Mouse (Mus musculus) thymus, adult 18-20 months (tissue): Measurements from ENCODE around the gene C1ql1.
"Not testable (repeated sequence)": the region's sequence is repeated elsewhere in the genome, so short reads cannot be mapped to it uniquely, and the experiment has no call there.

Experiments
- DNase-seq, 2 experiments: peaks; one replicate each; pipeline ENCODE4 v3.0.0; 2022; ENCODE audit warnings: mixed read lengths in 2 of 2

Gene C1ql1

DNA sequence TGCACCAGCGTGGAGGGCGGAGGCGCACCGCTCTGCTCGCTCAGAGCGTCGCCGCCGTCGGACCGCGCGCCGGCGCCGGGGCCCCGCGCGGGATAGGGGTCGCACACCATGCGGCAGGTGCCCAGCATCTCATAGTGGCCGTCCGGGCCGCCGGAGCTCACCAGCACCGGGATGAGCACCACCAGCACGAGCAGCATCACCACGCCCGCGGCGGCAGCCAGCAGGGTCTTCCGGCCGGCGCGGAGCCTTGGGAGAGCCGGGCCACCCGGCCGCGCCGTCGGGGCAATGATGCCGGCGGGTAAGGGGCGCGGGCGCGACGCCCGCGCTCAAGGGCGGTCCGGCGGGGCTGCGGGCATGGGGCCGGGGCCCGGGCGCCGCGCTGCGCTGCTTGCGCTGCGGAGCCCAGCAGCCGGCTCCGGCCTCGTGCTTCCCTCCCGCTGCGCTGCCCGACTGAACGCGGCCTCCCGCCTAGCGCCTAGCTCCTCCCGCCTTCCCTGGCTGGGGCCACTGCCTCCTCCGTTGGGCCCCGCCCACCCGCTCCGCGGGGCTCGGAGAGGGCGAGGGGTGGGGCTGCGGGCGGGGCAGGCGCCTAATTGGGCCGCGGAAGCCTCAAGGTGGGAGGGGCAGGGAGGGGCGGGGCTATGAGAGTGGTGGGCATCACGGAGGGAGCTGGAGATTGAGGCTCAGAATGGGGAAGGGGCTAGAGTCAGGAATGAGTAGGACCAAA, at the start of gene C1ql1:
C1ql1 (minus strand) TSS at position 424 of the 727 bp plus-strand sequence.
- peak; percentile 63 to 65 for DNase-seq

DNA sequence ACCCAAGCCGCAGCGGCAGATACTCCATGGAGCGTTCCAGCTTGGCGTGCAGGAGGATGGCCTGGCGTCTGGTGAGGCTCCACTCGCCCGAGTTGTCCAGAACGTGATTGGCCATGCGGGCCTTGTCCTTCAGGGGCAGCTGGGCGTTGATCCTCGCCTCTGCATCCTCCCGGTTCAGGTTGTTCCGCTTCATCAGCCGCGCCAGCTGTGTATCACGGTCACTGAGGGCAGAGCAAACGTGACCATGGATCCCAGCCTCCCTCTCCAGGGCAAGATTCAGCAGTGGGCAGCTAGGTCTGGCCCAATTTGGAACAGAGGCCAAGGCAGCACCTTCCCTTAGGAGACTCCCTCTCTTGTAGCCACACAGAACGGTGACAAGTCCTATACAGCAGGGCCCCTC, 48.5 kb upstream of the C1ql1 start:
- no peak for DNase-seq

DNA sequence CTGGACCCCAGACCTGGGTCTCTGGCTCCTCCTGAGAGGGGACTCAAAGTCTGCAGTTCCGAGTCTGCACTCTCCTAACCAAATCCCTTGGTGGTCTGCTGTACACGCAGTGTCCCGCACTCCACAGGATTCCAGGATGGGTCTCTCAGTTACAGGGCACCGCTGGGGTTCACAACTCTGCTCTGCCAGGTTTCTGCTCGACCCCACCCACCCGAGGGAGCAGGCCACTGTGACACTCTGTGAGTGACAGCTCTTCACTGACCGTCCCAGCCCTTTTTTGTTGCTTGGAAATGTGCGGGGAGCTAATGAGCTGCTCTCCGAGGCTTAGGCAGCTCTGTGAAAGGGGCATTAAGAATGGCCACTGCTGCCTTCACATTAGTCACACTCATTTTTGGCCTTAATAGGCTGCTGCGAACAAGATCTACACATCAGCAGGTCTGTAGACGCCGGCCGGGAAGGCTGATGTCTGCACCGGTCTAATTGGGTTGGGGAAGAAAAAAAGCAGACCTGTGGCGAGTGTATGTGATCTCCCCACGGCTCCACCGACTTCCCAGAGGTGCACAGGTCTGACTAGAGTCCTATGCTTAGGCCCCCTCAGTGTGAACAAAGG, 47.0 kb upstream of the C1ql1 start:
- DNase-seq, result no peak

DNA sequence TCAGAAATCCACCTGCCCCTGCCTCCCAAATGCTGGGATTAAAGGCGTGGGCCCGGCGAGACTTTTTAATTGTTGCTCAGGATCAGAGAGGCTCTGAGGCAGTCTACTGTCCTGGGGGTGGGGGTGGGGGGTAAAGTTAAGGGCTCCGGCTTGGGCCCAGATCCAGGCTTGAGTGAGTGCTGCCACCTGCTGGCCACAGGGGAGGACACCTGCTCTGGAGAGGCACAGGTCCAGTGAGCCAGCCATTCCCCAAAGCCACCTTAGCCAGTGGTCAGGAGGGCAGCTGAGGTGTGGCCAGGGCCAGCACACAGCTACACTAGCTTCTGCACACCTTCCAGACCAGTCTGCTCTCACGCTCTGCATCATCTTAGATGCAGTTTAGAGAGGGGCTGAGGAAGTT, 46.5 kb upstream of the C1ql1 start:
- peak in 1 of 2 experiments; percentile 29 for DNase-seq

DNA sequence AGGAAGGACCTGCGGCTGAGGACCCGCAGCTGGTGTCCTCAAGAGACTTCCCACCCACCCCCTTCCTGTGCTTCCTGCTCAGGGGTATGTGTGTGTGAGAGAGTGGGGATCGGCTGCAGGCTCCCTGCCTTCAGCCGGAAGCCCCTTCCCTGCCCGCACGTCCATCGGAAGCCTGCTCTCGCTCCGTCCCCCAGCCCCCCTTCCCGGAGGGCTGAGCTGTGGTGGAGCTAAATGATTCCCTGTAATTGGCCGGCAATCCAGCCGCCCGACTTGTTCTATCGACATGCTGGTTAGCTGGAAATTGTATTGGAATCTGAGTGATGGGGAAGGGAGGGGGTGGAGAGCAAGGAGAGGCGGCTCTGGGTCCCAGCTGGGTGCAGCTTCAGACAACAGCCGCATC, 45.2 kb upstream of the C1ql1 start:
- DNase-seq, result no peak

DNA sequence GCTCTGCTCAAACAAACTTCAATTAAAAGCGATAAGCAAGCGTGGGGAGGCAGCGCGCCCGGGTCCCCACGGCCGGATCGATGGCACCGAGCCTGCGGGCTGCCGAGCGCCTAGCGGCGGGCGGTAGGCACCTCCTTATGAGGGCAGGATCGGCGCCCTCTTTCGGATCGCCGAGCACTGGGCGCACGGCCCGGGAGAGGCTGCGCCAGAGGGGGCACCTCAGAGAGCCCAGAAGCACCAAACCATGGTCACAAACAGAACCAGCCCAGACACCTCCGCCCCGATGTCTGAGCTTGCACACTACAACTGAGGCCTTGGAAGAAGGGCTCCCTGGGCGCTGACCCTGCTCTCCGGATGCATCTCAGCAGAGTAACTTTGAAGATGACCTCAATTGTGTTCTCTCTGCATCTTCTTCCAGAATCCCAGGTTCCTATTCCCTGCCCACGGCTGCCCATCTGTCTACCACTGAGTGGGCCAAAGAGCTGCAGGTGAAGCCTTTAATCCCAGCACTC, 43.7 kb upstream of the C1ql1 start:
- no peak for DNase-seq

DNA sequence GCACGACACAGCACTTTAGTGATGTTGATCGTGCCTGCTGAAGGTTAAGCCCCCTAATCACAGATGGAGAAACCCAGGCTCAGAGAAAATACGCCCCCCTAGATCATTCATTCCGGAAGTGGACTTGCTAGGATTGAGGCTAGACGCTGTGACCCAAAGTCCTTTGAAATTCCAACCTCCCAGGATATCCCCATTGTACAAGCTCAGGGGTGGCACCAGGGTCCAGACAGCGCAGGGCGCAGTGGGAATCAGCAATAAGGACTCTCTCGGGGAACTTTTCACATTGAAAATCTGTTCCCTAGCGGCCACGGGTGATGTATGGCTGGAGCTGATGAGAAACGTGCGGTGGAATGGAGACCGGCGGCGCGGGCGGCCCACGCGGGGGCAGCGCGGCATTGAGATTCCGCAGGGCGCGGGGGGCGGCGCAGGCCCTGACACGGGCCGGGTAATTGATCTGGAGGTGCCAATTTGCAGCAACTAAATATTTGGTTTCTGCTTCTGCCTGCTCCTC, 43.2 kb upstream of the C1ql1 start:
- no peak for DNase-seq

DNA sequence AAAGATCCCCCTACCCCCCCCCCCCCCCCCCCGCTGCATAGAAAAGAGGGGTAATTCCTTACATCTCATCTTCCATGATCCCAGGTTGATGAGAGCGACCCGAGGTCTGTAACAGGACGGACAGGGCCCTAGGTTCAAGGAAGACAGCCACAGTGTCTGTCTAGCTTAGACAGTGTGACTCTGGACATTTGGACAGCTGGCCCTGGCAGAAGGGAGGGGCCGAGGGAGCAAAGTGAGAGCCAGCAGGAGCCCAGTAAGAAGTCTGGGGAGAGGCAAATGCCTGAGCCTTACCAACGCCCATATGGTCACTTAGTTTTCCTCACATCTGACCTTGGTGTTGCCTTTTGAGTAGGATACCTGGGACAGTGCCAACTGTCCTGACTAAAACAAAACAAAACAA, 38.7 kb upstream of the C1ql1 start:
- DNase-seq, result no peak

DNA sequence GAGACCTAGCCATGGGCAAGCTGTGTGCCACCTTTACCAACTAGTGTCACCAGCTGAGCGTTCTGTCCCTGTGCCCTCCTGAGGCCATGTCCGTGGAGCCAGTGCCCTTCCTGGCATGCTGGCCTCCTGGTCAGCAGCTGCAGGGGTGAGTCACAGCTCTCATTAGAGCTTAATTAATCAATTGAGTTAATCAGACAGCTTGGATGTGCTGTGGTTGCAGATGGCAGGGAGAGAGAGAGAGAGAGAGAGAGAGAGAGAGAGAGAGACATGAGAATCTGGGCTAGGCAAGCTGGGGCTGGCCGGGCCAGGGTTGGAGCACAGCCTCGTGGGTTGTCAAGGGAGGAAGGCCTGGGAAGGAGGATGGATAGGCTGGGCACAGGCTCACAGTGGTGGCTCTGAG, 38.1 kb upstream of the C1ql1 start:
- DNase-seq, result no peak

DNA sequence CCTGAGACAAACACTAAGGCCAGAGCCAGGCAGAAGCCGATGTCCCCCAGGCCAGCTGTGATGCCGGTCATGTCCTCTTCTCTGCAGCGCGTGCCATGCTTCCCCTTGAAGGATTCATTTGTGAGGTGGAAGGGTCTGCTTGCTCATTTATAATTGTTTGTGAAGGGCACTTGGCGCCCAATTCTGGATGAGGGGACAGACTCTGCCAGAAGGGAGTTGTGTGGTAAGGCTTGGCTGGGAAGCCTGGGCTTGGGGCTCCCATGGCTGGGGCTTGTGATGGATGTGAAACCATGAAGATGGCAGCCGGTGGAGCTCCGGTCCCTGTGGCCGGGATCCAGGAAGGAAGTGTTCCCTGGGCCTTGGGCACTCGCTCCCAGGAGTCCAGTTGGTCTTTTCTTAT, 37.6 kb upstream of the C1ql1 start:
- DNase-seq, result no peak

DNA sequence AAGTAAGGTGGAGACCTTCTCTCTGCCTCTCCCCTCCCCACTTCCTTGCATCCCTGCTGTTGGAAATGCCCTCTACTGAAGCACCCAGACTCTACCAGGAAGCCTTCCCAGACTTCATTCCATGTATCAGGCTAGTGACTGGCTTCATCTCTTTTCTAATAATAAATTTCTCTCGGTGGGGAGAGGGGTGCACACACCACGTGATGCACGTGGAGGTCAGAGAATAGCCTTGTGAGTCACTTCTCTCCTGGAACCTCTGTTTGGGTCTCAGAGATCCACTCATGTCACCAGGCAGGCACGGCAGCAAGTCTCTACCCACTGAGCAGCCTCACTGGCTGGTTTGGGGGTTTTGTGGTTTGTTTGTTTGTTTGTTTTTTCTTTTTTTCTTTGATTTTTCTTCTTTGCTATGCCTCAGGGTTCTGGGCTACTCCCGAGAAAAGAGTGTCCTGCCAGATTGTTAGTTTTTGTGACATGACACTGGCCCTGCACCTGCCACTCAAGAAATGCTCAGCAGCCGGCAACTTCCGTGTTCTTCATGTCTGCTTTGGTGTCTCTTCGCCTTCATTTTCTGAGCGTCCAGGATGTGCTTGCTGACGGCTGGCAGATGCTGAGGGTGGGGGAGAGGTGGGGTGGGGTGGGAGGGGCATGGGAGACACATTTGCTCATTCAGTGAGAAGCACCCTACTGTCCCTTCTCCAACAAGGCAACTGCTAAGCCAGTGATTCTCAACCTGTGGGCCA, 34.8 kb upstream of the C1ql1 start:
- no peak for DNase-seq

DNA sequence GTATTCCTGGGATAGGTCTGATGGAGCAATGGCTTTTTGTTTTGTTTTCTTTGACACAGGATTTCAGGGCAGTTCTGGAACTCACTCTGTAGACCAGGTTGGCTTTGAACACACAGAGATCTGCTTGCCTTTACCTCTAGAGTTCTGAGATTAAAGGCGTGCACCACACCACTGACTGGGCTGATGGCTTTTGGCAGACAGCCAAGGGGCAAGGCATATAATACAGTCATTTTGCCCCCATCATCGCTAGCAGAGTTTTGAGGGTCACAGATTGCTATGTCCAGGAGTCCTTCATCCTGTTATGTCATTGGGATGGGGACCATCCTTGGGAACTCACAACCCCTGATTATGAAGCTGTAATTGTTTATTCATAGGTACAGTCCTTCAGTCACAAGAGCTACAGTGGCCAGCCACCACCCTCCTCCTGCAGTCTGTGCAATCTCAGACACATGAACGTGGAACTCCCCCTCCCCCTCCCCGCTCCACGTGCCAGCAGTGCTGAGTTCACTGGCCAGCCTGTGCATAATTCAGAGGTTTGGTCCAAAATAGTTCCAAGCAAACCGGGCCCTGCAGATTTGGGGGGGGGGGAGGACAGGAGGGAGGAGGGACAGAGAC, 31.7 kb upstream of the C1ql1 start:
- DNase-seq, result no peak

DNA sequence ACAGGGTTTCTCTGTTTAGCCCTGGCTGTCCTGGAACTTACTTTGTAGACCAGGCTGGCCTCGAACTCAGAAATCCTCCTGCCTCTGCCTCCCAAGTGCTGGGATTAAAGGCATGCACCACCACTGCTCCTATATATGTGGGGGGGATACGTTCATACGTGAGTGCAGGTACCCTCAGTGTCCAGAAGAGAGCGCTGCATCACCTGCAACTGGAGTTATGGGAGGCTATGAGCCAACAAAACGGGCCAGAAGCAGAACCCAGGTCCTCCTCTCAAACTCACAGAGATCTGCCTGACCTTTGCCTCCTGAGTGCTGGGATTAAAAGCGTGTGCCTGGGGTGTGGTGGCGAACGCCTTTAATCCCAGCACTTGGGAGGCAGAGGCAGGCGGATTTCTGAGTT, 29.5 kb upstream of the C1ql1 start:
- not testable (repeated sequence) for DNase-seq

DNA sequence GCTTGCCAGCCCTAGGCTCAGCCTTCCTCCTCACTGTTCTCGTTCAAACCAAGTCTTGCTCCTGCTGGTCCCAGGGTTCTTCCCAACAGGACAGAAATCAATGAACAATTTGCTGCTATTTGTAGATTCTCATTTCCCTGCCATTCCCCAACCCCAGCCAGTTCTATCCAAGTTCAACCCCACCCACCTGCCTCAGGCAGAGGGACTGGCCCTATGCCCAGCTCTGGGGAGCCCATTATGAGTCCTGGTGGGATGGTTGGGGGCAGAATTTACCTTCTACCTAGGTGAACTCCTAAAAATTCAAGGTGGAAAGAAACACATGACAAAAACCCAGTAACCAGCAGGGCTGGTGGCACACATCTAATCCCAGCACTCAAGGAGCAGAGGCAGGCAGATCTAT, 25.8 kb upstream of the C1ql1 start:
- no peak for DNase-seq

DNA sequence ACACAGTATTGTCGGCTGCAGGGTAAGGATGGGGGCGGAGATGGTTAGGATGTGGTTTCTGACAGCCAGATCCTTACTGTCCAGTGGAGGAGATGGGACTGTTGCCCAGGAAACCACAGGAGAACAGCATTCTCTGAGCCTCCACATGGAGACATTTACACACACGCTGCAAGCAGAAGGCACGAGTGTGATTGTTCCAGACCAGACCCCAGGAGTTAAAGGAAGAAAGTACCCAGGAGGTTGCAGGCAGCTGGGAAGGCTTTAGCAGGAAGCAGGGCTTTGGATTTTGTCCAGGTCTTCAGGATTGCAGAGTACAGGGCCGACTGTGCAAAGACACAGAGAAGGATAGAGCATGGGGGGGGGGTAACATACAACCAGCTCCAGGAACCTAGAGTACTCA, 25.1 kb upstream of the C1ql1 start:
- no peak for DNase-seq

DNA sequence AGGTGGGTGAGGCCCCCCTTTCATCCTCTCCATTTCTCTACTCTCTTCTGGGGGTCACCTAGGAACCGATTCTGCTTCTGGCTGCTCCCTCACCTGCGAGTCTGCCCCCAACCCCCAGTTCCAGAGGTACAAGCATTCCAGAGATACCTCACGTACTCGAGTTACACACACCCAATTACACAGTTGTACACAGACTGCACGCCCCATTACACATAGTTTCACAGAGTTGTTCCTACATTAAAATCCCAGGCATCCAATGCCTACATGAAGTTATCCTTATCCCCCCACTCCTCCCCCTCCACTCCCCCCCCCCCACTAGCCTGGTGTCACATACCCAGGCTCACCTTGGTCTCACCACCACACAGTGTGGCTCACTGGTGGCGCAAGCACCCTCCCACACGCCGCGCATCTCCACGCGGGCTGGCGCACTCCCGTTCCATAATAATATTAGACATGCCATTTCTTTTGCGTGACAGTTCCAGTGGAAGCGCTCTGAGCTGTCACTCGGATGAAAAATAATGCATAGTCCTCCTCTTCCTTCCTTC, 18.1 kb upstream of the C1ql1 start:
- no peak for DNase-seq

DNA sequence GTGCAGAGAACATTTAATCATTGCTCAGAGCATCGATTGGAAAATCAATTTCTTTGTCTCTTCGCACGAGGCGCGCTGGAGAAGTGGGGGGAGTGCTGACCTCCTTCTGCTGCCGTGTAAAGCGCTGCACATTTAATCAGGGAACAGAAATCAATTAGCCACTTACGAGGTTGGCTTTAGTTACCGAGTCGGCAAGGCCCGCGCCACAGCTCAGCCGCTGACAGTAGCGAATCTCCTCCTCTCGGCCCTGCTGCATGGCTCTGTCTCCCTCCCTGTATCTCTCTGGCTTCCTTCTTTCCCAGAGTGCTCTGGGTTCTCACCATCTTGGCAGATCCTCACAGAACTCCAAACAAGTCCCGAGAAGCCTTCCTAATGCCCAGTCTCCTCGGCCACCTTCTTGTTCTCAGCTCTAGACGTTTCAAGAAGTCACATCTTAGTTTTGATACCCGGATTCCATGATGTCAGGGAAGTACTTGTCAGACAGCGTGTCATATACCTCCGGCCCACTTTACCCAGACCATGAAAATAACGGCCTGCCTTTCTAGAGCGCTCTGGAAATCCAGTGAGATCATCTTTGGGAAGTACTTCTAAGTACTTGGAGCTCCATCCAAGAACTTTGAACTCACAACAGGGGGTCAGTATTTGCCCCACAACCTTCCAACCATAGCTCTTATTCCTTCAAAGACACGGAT, 17.5 kb upstream of the C1ql1 start:
- no peak for DNase-seq

DNA sequence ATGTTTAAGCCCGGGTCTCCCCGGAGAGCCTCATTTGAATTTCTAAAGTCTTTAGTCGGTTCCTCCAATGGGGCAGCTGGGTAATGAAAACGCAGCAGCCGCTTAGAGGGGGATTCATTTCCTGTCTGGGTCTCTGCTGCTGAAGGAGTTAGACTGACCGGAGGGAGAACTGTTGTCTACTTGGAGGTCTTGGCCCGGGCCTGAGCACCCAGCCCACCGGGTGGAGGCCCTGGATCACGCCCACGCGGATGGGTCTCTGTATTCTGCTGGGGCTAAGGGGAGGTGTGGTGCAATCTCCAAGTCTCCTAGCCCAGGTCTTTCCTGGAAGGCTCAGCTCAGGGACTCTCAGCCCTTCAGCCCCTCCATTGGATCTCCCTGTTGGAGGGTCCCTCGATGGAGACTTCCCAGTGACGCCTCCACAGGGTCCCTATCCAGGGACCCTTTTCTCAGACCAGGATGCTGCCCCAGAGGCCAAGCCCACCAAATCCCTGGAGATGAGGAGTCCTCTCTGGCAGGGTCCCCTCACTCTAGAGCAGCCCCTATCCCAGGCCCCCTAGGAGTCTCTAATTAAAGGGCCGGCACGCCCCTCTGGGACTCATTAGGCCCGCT, 16.9 kb upstream of the C1ql1 start:
- no peak for DNase-seq

DNA sequence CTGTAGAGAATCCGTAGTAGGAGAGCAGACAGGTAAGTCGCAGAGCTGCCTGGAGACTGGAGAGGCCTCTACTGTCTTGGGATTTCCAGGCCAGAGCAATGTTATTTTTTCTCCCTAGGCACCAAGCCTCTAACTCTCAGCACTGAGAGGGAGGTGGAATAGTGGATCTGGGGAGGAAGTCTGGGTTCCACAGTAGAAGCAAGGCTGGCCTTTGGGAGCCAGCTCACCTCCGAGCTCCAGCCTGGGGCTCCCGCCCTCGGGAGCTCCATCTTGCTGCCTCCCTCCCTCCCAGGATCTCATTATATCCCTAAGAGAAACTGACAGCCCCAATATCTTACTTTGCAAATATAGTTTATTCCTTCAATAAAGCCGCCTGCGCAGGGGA, 16.4 kb upstream of the C1ql1 start:
- DNase-seq, result no peak

DNA sequence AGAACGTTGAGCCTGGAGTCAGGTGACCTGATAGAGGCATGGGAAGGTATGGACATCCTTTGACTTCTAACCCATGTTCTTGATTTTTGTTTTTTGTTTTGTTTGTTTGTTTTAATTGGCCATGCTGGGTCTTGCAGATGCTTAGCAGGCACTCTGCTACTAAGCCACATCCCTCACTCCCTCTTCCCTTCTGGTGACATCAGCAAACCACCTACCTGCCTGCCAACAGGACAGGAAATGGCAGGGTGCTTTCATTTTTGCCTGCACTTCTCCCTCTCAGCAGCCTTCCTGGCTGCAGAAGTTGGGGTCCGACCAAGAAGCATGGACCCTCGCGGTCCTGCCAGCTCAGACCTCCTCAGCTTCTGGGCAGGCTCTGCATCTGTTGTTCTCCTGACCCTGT, 14.6 kb upstream of the C1ql1 start:
- DNase-seq, result no peak

DNA sequence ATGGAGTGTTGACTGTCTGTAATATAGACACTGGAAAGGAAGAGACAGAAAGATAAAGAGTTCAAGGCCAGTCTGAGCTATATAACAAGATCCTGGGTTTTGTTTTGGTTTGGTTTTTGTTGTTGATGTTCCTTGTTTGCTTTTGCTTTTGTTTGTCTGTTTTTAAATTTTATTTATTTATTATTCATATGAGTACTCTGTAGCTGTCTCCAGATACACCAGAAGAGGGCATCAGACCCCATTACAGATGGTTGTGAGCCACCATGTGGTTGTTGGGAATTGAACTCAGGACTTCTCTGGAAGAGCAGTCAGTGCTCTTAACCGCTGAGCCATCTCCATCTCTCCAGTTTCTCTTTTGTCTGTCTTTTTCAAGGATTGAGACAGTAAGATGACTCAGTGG, 12.4 kb upstream of the C1ql1 start:
- no peak for DNase-seq

DNA sequence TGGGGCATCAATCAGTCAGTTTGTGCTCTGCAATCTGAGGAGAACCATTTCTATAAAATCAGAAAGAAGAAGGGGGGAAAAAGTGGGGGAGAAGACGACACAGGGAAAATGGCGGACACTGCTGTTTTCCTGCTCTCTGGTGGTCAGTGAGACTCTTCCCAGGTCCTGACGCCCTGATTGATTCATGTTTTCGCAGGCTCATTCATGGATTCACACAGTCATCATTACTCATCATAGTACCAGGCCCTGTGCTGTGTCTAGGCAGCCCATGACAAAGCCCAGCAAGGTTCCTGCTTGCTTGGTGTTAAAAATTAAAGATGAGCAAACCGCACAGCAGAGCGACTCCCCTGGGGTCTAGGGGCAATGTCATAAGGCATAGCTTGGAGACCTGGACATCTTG, 11.9 kb upstream of the C1ql1 start:
- no peak for DNase-seq
